Mouse (Mus musculus) mouse trophoblast stem cell (cell line): ENCODE measurements around the gene Amigo1.

Experiments used
- in situ Hi-C, 2 experiments: fragments of 300-500 bp; cut with MseI, MboI; formaldehyde crosslinking; loops; 2 replicates in 1 of 2; 3 replicates in 1 of 2; pipeline ENCODE4 v1.15.1; 2025

Gene Amigo1

GRCm38 (mm10) chr3:108209001-108209400, 22.9 kb downstream of the Amigo1 start:
- in situ Hi-C loops: no loop called here

GRCm38 (mm10) chr3:108209536-108209935, 23.4 kb downstream of the Amigo1 start:
- in situ Hi-C loops: no loop called here

- in situ Hi-C loops: no loop called here
Measured at GRCm38 (mm10) chr3:108209946-108210770, 24.0 kb downstream of the Amigo1 start.

- in situ Hi-C loops: no loop called here
Measured at GRCm38 (mm10) chr3:108210771-108211139, 24.6 kb downstream of the Amigo1 start, which contains the start of gene Atxn7l2. Gene Atxn7l2, minus strand, starts transcription at chr3:108210934.

GRCm38 (mm10) chr3:108211845-108212244, 25.7 kb downstream of the Amigo1 start:
- in situ Hi-C loops: no loop called here

GRCm38 (mm10) chr3:108212406-108212805, 26.3 kb downstream of the Amigo1 start:
- in situ Hi-C loops: no loop called here

GRCm38 (mm10) chr3:108214734-108215133, 28.6 kb downstream of the Amigo1 start:
- in situ Hi-C loops: no loop called here

GRCm38 (mm10) chr3:108220661-108221060, 34.5 kb downstream of the Amigo1 start:
- in situ Hi-C loops: no loop called here

- in situ Hi-C loops: no loop called here
Measured at GRCm38 (mm10) chr3:108225711-108226557, 39.8 kb downstream of the Amigo1 start.

- in situ Hi-C loops: no loop called here
Measured at GRCm38 (mm10) chr3:108226558-108227350, 40.6 kb downstream of the Amigo1 start, which contains the start of gene Sypl2. Gene Sypl2, minus strand, starts transcription at chr3:108226648.

GRCm38 (mm10) chr3:108227521-108227920, 41.4 kb downstream of the Amigo1 start:
- in situ Hi-C loops: no loop called here

- in situ Hi-C loops: loop anchor here (10.0 kb wide), 1 partner anchor 67 kb away; no protein-coding TSS in a partner anchor
Measured at GRCm38 (mm10) chr3:108231646-108232045, 45.5 kb downstream of the Amigo1 start.

- in situ Hi-C loops: loop anchor here (10.0 kb wide), 1 partner anchor 73 kb away; no protein-coding TSS in a partner anchor
Measured at GRCm38 (mm10) chr3:108237474-108238102, 51.5 kb downstream of the Amigo1 start.

GRCm38 (mm10) chr3:108241243-108241839, 55.2 kb downstream of the Amigo1 start:
- in situ Hi-C loops: no loop called here
